Mouse (Mus musculus) thymus, adult 2 months (tissue): ENCODE measurements around the gene Gm6588. TPM values are rescaled to one million over a fixed set of nuclear protein-coding genes. Genes with fewer than 3 reads are reported as not detected.

Experiments used
- DNase-seq: peaks from one replicate; pipeline ENCODE4 v3.0.0; 2021
- H3K27ac ChIP-seq: fragments of 200-500 bp; 2 replicates; pipeline ENCODE4 v1.5.1; 2012; ENCODE audit warnings: low read length, control low read depth; ENCODE audit not compliant: control insufficient read depth, insufficient read depth
- H3K27me3 ChIP-seq: fragments of 200-500 bp; 2 replicates; pipeline ENCODE4 v1.6.1; 2012; ENCODE audit warnings: mild to moderate bottlenecking, low read length, moderate library complexity, mixed read lengths; ENCODE audit not compliant: control insufficient read depth, insufficient read depth
- H3K36me3 ChIP-seq: fragments of 200-500 bp; 2 replicates; pipeline ENCODE4 v1.6.1; 2012; ENCODE audit warnings: mild to moderate bottlenecking, low read length, moderate library complexity; ENCODE audit not compliant: control insufficient read depth, insufficient read depth
- H3K4me1 ChIP-seq: fragments of 200-500 bp; replicated peaks from 2 replicates; pipeline ENCODE4 v1.6.1; 2012; ENCODE audit warnings: low read length; ENCODE audit not compliant: control insufficient read depth, insufficient read depth
- H3K4me3 ChIP-seq: fragments of 200-500 bp; 2 replicates; pipeline ENCODE4 v1.5.1; 2012; ENCODE audit warnings: mild to moderate bottlenecking, low read length, control low read depth, moderate library complexity; ENCODE audit not compliant: control insufficient read depth, insufficient read depth
- CTCF ChIP-seq: fragments of 200-500 bp; IDR thresholded peaks from 2 replicates; pipeline ENCODE4 v1.5.1; 2012; ENCODE audit warnings: mild to moderate bottlenecking, control low read depth, low read length, moderate library complexity, borderline replicate concordance; ENCODE audit not compliant: control insufficient read depth, poor library complexity, insufficient read depth; ENCODE audit errors: extremely low read depth
- POLR2A ChIP-seq: fragments of 200-500 bp; IDR thresholded peaks from 2 replicates; pipeline ENCODE4 v1.6.1; 2012; ENCODE audit warnings: mild to moderate bottlenecking, low read length, control low read depth, moderate library complexity; ENCODE audit not compliant: control insufficient read depth, poor library complexity, insufficient read depth; ENCODE audit errors: extremely low read depth
- WGBS: fragments of 180-500 bp; shearing (Covaris S2); methylation state at CpG from one replicate; pipeline ENCODE4 v1.1.7; 2018; 5-methylcytosine and 5-hydroxymethylcytosine counted together
- polyA plus RNA-seq: library from polyadenylated mRNA; depleted of rRNA; stranded (reverse); fragments of >200 nt; gene quantifications from 2 replicates; pipeline ENCODE4 v1.2.3, GENCODE M21; 2012

The Gm6588 gene
- polyA plus RNA-seq, 1 experiment: 0.07 TPM

GRCm38 (mm10) chr5:112482551-112482950 is 33.3 kb downstream of the Gm6588 start:
- no peak for DNase-seq
- Histone ChIP-seq H3K27me3 (no peaks in the 10 kb centered on the region), H3K4me3 (no peak overlapping the region), H3K4me1 (peaks cover 12% of the 10 kb centered on the region), H3K36me3 (no peaks in the 10 kb centered on the region), H3K27ac (no peak overlapping the region)
- 50% methylated on average over 13 of the region's 13 CpGs for WGBS
- TF ChIP-seq POLR2A (no peak), CTCF (no peak)

- no peaks in the 10 kb centered on the region for H3K27me3 ChIP-seq
- DNase-seq: peak; percentile 5
- 27% methylated on average over 8 of the region's 8 CpGs for whole genome bisulfite sequencing
- no peaks in the 10 kb centered on the region for H3K36me3 ChIP-seq
- TF ChIP-seq CTCF (no peak), POLR2A (no peak)
- H3K27ac ChIP-seq: no peak overlapping the region
- no peak overlapping the region for H3K4me3 ChIP-seq
- H3K4me1 ChIP-seq: peaks cover 12% of the 10 kb centered on the region
These were observed 33.8 kb downstream of the Gm6588 start for GRCm38 (mm10) chr5:112483030-112483429.

GRCm38 (mm10) chr5:112484924-112485715 is 35.9 kb downstream of the Gm6588 start:
- no peak overlapping the region for H3K27ac ChIP-seq
- no peak for DNase-seq
- 88% methylated on average over 13 of the region's 13 CpGs for WGBS
- no peaks in the 10 kb centered on the region for H3K36me3 ChIP-seq
- no peak overlapping the region for H3K4me3 ChIP-seq
- no peaks in the 10 kb centered on the region for H3K27me3 ChIP-seq
- no peak for TF ChIP-seq CTCF
- TF ChIP-seq POLR2A: no peak
- H3K4me1 ChIP-seq: peaks cover 12% of the 10 kb centered on the region

- 65% methylated on average over 5 of the region's 5 CpGs for WGBS
- no peak overlapping the region for H3K27ac ChIP-seq
- no peak overlapping the region for H3K4me3 ChIP-seq
- DNase-seq: no peak
- TF ChIP-seq POLR2A (no peak), CTCF (no peak)
- H3K4me1 ChIP-seq: peaks cover 12% of the 10 kb centered on the region
- H3K36me3 ChIP-seq: no peaks in the 10 kb centered on the region
- no peaks in the 10 kb centered on the region for H3K27me3 ChIP-seq
These were observed 37.2 kb downstream of the Gm6588 start for GRCm38 (mm10) chr5:112486415-112486814.

- no peaks in the 10 kb centered on the region for H3K27me3 ChIP-seq
These were observed 38.3 kb downstream of the Gm6588 start for GRCm38 (mm10) chr5:112487504-112487903.

GRCm38 (mm10) chr5:112488101-112488776 is 39.0 kb downstream of the Gm6588 start:
- H3K4me1 ChIP-seq: no peaks in the 10 kb centered on the region
- no peaks in the 10 kb centered on the region for H3K27me3 ChIP-seq
- H3K27ac ChIP-seq: no peak overlapping the region
- TF ChIP-seq CTCF (no peak), POLR2A (no peak)
- WGBS: 18% methylated on average over 8 of the region's 8 CpGs
- no peak overlapping the region for H3K4me3 ChIP-seq
- H3K36me3 ChIP-seq: no peaks in the 10 kb centered on the region
- DNase-seq: no peak

More at GRCm38 (mm10) chr5:112487504-112487903, 38.3 kb downstream of the Gm6588 start:
- WGBS: 100% methylated on average over 1 of the region's 1 CpGs
- no peak for DNase-seq
- H3K4me1 ChIP-seq: peaks cover 4% of the 10 kb centered on the region
- TF ChIP-seq POLR2A: no peak
- H3K27ac ChIP-seq: no peak overlapping the region
- no peak overlapping the region for H3K4me3 ChIP-seq
- no peaks in the 10 kb centered on the region for H3K36me3 ChIP-seq

GRCm38 (mm10) chr5:112491489-112491888 is 42.3 kb downstream of the Gm6588 start:
- TF ChIP-seq CTCF: no peak
- no peak for TF ChIP-seq POLR2A
- WGBS: 55% methylated on average over 11 of the region's 11 CpGs

More at GRCm38 (mm10) chr5:112491489-112491888, 42.3 kb downstream of the Gm6588 start:
- H3K27me3 ChIP-seq: no peaks in the 10 kb centered on the region
- no peaks in the 10 kb centered on the region for H3K36me3 ChIP-seq
- no peaks in the 10 kb centered on the region for H3K4me1 ChIP-seq
- DNase-seq: no peak
- H3K4me3 ChIP-seq: no peak overlapping the region
- H3K27ac ChIP-seq: no peak overlapping the region
